Mouse (Mus musculus): ENCODE data around the gene Gm30191.

Gm30191 gene

GRCm38 (mm10) chr4:134246719-134247258, at the start of gene Gm30191:
Gm30191 (plus strand) TSS chr4:134246935.
- in situ Hi-C loops (cut with MboI; ENCODE audit: low pct_unique_long_range_greater_than_20kb in 1 of 2, low sequenced_read_pairs in 2 of 2, unreplicated experiment in 1 of 2), result no loop called here

GRCm38 (mm10) chr4:134199371-134199770, 47.4 kb upstream of the Gm30191 start:
- in situ Hi-C loops (cut with MboI; ENCODE audit: low pct_unique_long_range_greater_than_20kb in 1 of 2, low sequenced_read_pairs in 2 of 2, unreplicated experiment in 1 of 2), result no loop called here

- in situ Hi-C loops (cut with MboI; ENCODE audit: low pct_unique_long_range_greater_than_20kb in 1 of 2, low sequenced_read_pairs in 2 of 2, unreplicated experiment in 1 of 2), result no loop called here
Measured at GRCm38 (mm10) chr4:134202904-134203303, 43.8 kb upstream of the Gm30191 start, which contains the start of gene Gm7534. Gm7534 (minus strand) TSS chr4:134203004.

DNA sequence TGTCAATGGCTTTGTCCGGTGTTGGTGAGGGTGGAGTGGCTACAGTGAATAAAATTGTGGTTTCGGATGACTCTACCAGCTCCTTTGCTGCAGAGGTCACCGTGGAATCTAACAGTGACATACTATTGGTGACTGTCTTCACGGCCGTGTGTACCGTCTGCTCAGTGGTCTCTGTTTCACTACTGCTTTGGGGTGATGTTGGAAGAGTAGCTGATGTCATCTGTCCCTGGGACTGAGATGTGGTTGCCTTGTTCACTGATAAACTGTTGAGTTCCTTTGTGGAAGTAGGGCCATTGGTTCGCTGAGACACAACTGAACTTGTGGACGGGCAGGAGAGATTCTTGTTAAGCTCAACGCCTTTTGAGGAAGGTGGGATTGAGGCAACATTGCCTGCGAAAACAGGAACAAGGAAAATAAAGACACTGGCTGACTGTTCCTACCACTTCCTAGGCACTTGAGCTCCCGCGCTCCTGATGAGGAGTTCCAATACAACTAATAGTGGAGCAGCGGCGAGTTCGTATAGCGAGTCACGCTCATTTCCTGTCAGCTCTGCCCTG, 43.3 kb upstream of the Gm30191 start:
- in situ Hi-C loops (cut with MboI; ENCODE audit: low pct_unique_long_range_greater_than_20kb in 1 of 2, low sequenced_read_pairs in 2 of 2, unreplicated experiment in 1 of 2), result no loop called here

- in situ Hi-C loops (cut with MboI; ENCODE audit: low pct_unique_long_range_greater_than_20kb in 1 of 2, low sequenced_read_pairs in 2 of 2, unreplicated experiment in 1 of 2), result no loop called here
Measured at GRCm38 (mm10) chr4:134206488-134207053, 40.2 kb upstream of the Gm30191 start.

DNA sequence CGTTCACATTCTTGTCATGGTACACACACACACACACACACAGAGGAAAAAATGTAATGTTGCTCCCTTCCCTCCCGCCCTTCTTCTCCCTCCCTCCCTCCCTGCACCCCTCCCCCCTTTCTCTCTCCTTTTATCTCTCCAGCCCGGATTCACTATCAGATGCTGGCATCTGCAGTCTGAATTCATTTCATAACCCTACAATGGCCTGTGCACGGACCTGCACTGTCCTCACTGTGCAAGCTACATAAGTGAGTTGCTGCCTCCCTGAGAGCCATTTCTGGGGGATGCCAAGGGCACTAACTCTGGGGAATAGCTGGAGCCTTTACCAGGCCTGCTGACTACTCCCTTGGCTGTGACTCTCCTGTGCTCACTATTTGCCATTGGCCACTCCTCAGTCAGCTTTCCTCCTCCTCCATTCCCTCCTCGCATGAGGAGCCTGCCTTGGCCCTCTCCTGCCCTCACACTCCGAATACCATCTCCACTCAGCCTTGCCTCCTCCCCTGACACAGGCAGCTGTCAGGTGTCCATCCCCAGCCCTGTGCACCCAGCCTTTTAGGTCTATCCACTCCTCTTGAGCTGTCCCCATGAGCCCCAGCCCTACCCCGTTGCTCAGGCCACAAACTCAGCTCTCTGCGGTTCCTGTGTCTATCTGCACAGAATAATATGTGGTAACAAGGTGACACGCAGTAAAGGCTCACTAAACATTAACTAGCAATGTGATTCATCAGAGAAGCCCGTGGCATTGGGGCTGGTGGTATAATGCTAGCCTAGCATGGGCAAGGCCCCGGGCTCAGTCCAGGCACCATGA, 23.7 kb upstream of the Gm30191 start:
- in situ Hi-C loops (cut with MboI; ENCODE audit: low pct_unique_long_range_greater_than_20kb in 1 of 2, low sequenced_read_pairs in 2 of 2, unreplicated experiment in 1 of 2), result no loop called here

DNA sequence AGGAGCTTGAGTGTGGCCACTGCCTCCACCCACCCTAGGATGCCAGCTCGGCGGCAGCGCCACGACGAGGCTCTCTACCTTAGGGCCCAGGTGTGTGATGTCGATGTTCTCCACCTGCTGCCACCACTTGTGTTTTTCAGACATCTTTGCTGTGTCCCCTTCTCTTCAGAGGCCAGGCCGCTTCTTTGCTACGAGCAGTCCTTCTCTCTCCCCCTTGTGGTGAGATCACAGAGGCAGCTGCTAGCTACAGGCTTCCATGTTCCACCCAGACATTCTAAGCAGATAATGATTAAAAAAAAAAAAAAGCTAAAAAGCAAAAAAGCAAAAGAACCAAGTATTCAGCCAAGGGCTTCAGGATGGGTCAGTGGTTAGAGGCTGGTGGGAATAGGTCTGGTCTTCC, 19.5 kb upstream of the Gm30191 start, which contains the start of gene Catsper4:
Gene Catsper4, minus strand, starts transcription at position 190 of the 400 bp plus-strand sequence.
- in situ Hi-C loops (cut with MboI; ENCODE audit: low pct_unique_long_range_greater_than_20kb in 1 of 2, low sequenced_read_pairs in 2 of 2, unreplicated experiment in 1 of 2), result no loop called here

- in situ Hi-C loops (cut with MboI; ENCODE audit: low pct_unique_long_range_greater_than_20kb in 1 of 2, low sequenced_read_pairs in 2 of 2, unreplicated experiment in 1 of 2), result no loop called here
Measured at GRCm38 (mm10) chr4:134230431-134230830, 16.3 kb upstream of the Gm30191 start.

GRCm38 (mm10) chr4:134234876-134235275, 11.9 kb upstream of the Gm30191 start:
- in situ Hi-C loops (cut with MboI; ENCODE audit: low pct_unique_long_range_greater_than_20kb in 1 of 2, low sequenced_read_pairs in 2 of 2, unreplicated experiment in 1 of 2), result no loop called here

DNA sequence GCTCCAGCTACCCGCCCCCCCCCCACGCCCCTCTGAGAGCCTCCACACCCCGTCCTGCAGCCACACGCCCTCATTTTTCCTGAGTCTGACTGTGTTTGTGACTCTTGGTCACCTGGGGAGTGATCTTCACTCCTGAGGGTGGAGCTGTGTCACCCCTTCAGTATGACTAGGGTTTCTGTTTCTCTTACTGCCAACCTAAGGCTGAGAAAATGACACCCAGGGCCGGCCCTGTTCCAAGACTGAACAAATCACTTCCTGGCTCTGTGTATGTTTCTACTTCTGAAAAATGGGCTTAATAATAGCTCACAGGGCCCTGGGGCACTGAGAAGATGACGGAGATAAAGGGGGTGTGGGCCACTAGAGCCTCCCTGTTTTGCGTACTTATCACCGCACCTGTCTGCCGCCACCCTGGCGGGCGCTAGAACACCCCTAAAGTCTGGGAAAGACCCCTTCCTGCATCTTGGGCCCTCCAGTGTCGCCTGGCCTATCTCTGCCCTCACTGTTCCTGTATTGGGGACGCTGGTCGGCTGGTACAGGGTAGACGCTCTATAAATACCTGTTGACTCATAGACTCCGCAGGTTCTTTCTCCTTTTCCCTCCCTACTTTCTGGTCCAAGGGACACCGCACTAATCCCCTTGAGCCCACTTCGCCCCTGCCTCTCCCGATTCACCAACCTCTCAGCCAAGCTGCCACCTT, 9.0 kb upstream of the Gm30191 start:
- in situ Hi-C loops (cut with MboI; ENCODE audit: low pct_unique_long_range_greater_than_20kb in 1 of 2, low sequenced_read_pairs in 2 of 2, unreplicated experiment in 1 of 2), result no loop called here

DNA sequence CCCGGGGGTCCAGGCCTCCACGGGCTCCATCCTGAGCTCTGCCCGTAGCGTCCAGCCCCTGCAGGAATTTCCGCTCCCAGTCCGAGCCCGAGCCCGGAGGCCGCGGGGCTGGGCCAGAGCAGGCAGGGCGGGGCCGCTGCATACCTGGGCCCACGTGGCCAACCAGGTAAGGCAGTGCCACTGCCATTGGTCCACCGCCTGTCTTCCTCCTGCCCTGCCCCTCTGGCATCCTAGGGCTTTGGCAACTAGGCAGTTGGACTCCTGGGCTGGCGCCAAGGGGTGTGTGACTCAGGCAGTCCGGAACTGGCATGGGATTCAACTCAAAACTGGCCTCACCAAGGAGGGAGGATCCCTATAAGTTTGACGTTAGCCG, 8.5 kb upstream of the Gm30191 start, which contains the start of gene Cnksr1:
Gene Cnksr1, minus strand, starts transcription at position 121 of the 373 bp plus-strand sequence.
- in situ Hi-C loops (cut with MboI; ENCODE audit: low pct_unique_long_range_greater_than_20kb in 1 of 2, low sequenced_read_pairs in 2 of 2, unreplicated experiment in 1 of 2), result no loop called here

DNA sequence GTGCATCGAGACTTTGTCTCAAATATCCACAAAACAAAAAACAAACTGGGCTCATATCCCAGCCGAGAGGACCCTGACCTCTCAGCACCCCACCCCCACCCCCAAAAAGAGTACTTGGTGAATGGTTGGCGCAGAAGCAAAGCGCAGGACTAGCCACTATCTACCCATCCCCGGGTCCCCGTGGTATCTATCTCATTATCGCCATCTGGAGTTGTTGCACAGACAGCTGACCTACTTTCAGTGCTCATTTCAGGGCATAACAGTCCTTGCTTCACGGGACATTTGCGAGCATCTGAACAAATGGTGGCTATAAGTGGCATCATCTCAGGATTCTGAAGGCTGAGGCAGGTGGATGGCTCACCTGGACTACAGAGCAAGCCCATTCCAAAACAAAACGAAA, 8.0 kb upstream of the Gm30191 start:
- in situ Hi-C loops (cut with MboI; ENCODE audit: low pct_unique_long_range_greater_than_20kb in 1 of 2, low sequenced_read_pairs in 2 of 2, unreplicated experiment in 1 of 2), result no loop called here

DNA sequence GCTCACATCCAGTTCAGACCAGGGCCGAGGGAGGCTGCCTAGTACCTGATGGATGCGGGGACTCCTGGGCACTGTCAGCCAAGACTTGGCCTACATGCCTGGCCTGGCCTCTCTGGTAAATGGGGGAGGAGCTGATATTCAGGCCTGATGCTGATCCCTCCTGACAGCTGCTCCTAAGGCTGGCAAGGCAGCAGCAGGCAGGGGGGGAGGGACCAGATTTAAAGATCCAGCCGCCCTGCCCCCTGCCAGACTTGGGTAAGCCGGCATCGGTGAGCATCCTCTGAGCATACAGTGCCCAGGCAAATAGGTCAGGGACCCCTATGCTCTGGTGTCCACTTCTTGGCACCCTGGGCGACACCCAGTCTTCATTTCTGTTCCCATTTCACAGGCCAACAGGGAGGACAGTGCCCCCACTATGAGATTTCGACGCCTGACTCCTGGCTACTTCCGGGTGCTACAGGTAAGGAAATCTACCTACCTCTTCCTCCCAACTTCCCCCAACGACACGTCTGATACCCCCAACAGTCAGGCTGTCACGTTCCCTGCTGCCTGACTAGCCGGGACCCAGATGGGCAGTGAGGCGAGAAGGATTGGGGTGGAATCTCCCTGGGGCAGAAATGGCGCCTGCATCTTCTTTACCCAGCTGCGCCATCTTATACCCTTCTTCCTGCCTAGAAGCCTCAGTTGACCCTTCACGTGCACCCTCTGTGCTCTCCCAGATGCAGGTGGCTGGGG, 3.1 kb upstream of the Gm30191 start, which contains the start of gene E130218I03Rik:
Gene E130218I03Rik, plus strand, starts transcription at position 147 of the 735 bp plus-strand sequence.
- in situ Hi-C loops (cut with MboI; ENCODE audit: low pct_unique_long_range_greater_than_20kb in 1 of 2, low sequenced_read_pairs in 2 of 2, unreplicated experiment in 1 of 2), result no loop called here

- in situ Hi-C loops (cut with MboI; ENCODE audit: low pct_unique_long_range_greater_than_20kb in 1 of 2, low sequenced_read_pairs in 2 of 2, unreplicated experiment in 1 of 2), result no loop called here
Measured at GRCm38 (mm10) chr4:134245148-134245843, 1.4 kb upstream of the Gm30191 start, which contains the start of gene Zfp593. Zfp593 (minus strand) TSS chr4:134245592.

GRCm38 (mm10) chr4:134246256-134246655, 479 bp upstream of the Gm30191 start:
- in situ Hi-C loops (cut with MboI; ENCODE audit: low pct_unique_long_range_greater_than_20kb in 1 of 2, low sequenced_read_pairs in 2 of 2, unreplicated experiment in 1 of 2), result no loop called here

DNA sequence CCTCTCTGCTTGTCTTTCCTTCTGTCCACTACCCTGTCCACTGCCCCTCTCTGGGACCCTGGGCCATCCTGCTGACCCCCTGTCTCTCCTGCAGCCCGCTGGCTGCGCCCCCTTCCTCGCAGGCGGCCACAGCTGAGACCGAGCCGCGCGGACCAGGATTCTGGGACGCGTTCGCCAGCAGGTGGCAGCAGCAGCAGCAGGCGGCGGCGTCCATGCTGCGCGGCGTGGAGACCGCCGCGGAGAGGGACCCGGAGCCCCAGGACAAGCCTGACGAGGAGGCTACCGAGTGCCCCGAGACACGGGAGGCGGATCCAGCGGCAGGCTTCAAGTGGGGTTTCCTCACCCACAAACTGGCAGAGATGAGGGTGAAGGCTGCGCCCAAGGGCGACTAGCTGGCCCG, 2.9 kb downstream of the Gm30191 start:
- in situ Hi-C loops (cut with MboI; ENCODE audit: low pct_unique_long_range_greater_than_20kb in 1 of 2, low sequenced_read_pairs in 2 of 2, unreplicated experiment in 1 of 2), result no loop called here

GRCm38 (mm10) chr4:134250116-134250929, 3.6 kb downstream of the Gm30191 start:
- in situ Hi-C loops (cut with MboI; ENCODE audit: low pct_unique_long_range_greater_than_20kb in 1 of 2, low sequenced_read_pairs in 2 of 2, unreplicated experiment in 1 of 2), result no loop called here

Measured in mouse embryonic stem cell (cell line).